Mouse (Mus musculus) stomach, embryonic 16.5 days (tissue): ENCODE measurements at regions not wholly inside any gene's neighbourhood (a gene's known extent, or its start where the extent isn't known, plus 50 kb on each side); places are given as distances from the start of the nearest gene placed in this dataset.

Experiments
- ATAC-seq: fragments of 200-750 bp; cut with Nextera tagmentation; 2 replicates; pipeline ENCODE4 v1.8.0; 2017; ENCODE audit warnings: moderate number of reproducible peaks, moderate TSS enrichment; ENCODE audit not compliant: insufficient read depth, low FRiP score
- H3K27ac ChIP-seq: fragments of 300-500 bp; sonication (generic); 2 replicates; pipeline ENCODE4 v1.5.1; 2014; ENCODE audit warnings: low read length
- H3K27me3 ChIP-seq: fragments of 300-500 bp; sonication (generic); 2 replicates; pipeline ENCODE4 v1.6.1; 2014; ENCODE audit warnings: low read length, control low read depth, mixed read lengths; ENCODE audit not compliant: control insufficient read depth, insufficient read depth
- H3K36me3 ChIP-seq: fragments of 300-500 bp; sonication (generic); 2 replicates; pipeline ENCODE4 v1.6.1; 2014; ENCODE audit warnings: low read length; ENCODE audit not compliant: control insufficient read depth, insufficient read depth
- H3K4me1 ChIP-seq: fragments of 300-500 bp; sonication (generic); 2 replicates; pipeline ENCODE4 v1.6.1; 2014; ENCODE audit warnings: low read length, control low read depth, mixed read lengths; ENCODE audit not compliant: control insufficient read depth, insufficient read depth
- H3K4me2 ChIP-seq: fragments of 300-500 bp; sonication (generic); 2 replicates; pipeline ENCODE4 v1.6.1; 2014; ENCODE audit warnings: low read depth, low read length, mixed read lengths
- H3K4me3 ChIP-seq: fragments of 300-500 bp; sonication (generic); replicated peaks from 2 replicates; pipeline ENCODE4 v1.5.1; 2014; ENCODE audit warnings: mild to moderate bottlenecking, low read length
- H3K9ac ChIP-seq: fragments of 300-500 bp; sonication (generic); 2 replicates; pipeline ENCODE4 v1.6.1; 2014; ENCODE audit warnings: low read length
- H3K9me3 ChIP-seq: fragments of 300-500 bp; sonication (generic); replicated peaks from 2 replicates; pipeline ENCODE4 v1.6.1; 2016; ENCODE audit warnings: low read length, control low read depth; ENCODE audit not compliant: control insufficient read depth
- WGBS: fragments of 180-500 bp; shearing (Covaris S2); extraction: QIAGEN DNeasy Blood & Tissue Kit; methylation state at CpG from one replicate; pipeline ENCODE4 v1.1.7; 2014; 5-methylcytosine and 5-hydroxymethylcytosine counted together

DNA sequence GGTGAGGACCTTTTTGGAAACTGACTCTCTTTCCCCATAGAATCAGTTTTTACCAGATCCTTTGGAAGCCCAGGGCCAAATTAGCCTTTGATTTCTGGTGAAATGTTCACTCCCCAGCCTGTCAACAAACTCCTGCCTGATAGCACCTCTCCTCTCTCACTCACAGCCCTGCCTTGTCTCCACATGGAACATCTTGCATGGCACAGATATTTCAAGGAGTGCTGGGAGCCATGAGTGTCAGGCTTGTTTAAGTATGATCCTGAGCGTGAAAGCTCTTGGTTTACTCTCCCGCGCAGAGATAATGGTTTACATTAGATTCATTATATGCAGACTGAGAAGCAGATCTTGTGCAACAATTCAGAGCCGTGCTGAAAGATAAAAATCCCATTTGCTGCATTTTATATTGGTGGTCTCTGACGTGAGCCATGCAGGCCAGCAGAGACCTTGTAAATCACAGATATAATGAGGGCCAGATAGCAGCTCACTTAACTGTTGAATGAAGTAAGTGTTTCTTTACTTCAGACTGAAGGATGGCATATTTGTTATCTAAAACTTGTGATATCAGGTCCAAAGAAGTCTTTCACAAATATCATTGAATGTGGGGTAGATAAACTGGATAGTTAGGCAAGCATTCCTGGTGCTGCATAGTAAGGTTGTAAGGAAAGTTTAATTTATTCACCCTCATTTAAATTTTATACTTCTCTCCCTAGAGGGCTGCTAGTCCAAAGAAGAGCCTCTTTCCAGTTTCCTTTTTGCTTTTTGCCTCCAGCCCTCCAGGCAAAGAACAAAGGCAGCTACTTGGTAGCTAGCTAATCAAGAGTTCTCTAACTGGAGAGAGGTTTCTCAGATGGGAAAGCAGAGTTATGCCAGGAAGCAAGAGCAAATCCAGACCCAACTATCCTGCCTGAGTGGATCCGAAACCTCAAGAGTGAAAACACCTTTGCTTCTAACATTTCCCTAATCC is 81.8 kb downstream of the Tbx18 start:
- Histone ChIP-seq H3K9me3 (no peaks in the 10 kb centered on the region), H3K36me3 (no peaks in the 10 kb centered on the region), H3K27me3 (no peaks in the 10 kb centered on the region), H3K27ac (no peak overlapping the region), H3K9ac (no peak overlapping the region), H3K4me3 (no peak overlapping the region), H3K4me1 (0 out of 2 replicates have a peak, but pooled peaks cover 2% of the 10 kb centered on the region), H3K4me2 (no peak overlapping the region)
- no peak for ATAC-seq
- WGBS: 32% methylated on average over 6 of the region's 6 CpGs

DNA sequence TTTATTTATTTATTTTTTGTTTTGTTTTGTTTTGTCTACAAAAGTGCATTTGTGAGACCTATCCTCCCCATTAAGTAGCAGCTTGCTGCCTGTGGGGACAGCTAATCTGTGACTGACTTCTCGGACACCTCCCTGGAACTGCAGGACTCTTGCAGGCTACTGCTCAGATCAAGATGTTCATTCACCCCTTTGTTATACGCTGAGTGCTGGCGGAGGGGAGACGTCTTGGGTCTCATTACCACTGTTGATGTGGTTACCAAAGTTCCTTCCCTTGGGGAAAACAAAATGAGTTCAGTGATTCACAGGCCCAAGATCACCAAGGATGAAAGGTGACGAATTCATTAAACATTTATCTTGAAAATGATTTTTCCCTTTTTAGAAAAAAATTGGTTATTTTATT is 82.7 kb downstream of the Tbx18 start:
- no peak overlapping the region for H3K27ac ChIP-seq
- H3K27me3 ChIP-seq: no peaks in the 10 kb centered on the region
- WGBS: 69% methylated on average over 5 of the region's 5 CpGs
- H3K4me2 ChIP-seq: no peak overlapping the region
- no peak overlapping the region for H3K9ac ChIP-seq
- no peak overlapping the region for H3K4me3 ChIP-seq
- no peaks in the 10 kb centered on the region for H3K9me3 ChIP-seq
- no peak for ATAC-seq
- no peaks in the 10 kb centered on the region for H3K36me3 ChIP-seq
- 0 out of 2 replicates have a peak, but pooled peaks cover 2% of the 10 kb centered on the region for H3K4me1 ChIP-seq

DNA sequence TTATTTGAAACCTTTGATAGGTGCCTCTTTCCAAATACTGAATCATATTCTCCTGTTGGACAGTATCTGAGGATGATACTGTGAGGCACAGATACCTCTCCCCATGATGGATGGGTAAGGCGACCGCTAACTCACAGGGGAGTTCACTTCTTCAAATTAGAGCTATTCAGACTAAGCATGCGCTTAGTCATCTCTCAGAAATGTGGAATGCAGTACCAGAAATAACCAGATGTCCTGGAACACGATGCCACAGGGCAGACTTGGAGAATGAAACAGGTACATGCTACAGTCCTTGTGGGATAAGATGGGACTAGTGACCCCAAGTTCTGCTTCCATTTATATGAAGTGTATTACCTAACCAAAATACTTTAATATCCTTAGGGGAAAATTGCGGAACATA is 86.0 kb downstream of the Tbx18 start:
- 0 out of 2 replicates have a peak, but pooled peaks cover 2% of the 10 kb centered on the region for H3K4me1 ChIP-seq
- H3K36me3 ChIP-seq: no peaks in the 10 kb centered on the region
- no peak overlapping the region for H3K4me2 ChIP-seq
- H3K4me3 ChIP-seq: no peak overlapping the region
- no peak overlapping the region for H3K27ac ChIP-seq
- no peaks in the 10 kb centered on the region for H3K27me3 ChIP-seq
- no peaks in the 10 kb centered on the region for H3K9me3 ChIP-seq
- H3K9ac ChIP-seq: no peak overlapping the region
- WGBS: 78% methylated on average over 5 of the region's 5 CpGs
- ATAC-seq: no peak

DNA sequence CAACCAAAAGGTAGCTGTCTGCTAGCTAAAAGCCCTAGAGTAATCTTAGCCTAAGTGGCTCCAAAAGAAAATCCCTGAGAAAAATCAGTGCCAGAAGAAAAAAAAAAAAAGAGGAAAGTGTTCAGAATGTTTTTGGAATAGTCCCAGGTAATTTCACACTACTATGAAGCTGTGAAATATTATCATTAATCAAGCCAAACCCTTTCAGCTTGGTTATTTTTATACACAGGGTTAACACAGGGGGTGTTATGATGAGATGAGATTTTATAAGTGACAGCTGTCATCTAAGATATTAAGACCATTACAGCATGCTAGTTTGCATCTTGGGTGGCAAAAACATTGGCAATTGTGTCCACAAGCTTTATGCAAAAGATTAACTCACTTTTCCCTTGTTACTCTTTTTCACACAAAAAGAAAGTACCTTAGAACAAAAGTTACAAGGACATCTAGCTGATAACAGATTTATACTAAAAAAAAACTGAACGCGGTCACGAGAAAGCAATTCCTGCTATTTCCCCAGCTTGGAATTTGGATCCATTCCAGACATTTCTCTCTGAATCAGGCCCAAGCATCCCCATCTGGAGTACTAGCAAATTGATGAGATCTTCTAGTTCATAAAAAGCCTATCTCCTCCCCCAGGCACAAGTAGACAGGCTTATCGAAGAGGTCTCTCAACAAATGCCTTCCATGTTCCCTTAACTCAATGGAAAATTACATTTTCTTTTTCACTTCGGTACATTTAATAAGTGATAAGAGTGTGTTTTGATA is 97.0 kb downstream of the Tbx18 start:
- no peak overlapping the region for H3K9ac ChIP-seq
- no peaks in the 10 kb centered on the region for H3K9me3 ChIP-seq
- no peak overlapping the region for H3K27ac ChIP-seq
- H3K4me2 ChIP-seq: no peak overlapping the region
- 49% methylated on average over 5 of the region's 5 CpGs for WGBS
- H3K4me1 ChIP-seq: no peaks in the 10 kb centered on the region
- ATAC-seq: no peak
- no peaks in the 10 kb centered on the region for H3K36me3 ChIP-seq
- no peaks in the 10 kb centered on the region for H3K27me3 ChIP-seq
- no peak overlapping the region for H3K4me3 ChIP-seq

DNA sequence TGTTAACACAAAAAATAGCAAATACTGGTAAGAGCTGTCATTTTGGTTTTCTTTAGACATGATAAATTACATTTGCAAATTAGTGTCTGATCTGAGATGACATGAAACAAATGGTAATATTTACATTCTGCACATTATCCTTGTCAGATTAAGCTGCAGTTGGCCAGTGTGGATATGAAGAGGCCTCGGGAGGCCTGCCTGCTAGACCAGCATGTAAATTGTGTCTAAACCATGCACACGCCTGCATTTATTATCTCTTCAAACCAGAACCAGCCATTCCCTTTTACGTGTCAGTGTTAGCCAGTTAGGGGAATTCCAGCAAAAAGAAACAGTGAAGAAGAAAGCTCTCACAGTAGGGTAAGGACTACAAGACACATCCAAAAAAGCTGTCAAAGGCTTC is 104.6 kb downstream of the Tbx18 start:
- Histone ChIP-seq H3K4me1 (no peaks in the 10 kb centered on the region), H3K9me3 (no peaks in the 10 kb centered on the region), H3K27ac (no peak overlapping the region), H3K4me2 (no peak overlapping the region), H3K36me3 (no peaks in the 10 kb centered on the region), H3K9ac (no peak overlapping the region), H3K4me3 (no peak overlapping the region), H3K27me3 (no peaks in the 10 kb centered on the region)
- WGBS: 28% methylated on average over 3 of the region's 3 CpGs
- ATAC-seq: peak; percentile 66; the same call in 1 of the 2 replicates

DNA sequence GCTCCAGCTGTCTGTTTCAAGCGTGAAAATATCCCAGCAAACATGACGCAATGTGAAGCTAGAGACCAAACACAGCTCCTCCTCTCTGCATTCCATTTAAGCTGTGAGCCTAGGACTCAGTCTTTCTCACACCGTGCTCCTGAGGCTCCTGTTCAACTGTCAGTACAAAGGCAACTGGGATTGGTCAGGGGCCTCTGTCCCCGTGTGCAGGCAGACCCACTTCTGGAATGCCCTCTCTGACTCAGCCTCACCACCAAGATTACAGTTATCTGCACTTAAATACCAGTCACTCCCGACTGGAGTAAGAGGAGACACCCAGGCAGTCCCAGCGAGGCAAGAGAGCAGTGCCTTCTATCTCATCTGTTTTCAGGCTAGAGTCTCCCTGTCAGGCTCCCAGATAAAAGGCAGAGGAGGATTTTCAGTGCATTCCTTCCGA is 112.8 kb downstream of the Tbx18 start:
- Histone ChIP-seq H3K4me1 (peaks cover 3% of the 10 kb centered on the region; the same call in 1 of the 2 replicates), H3K27ac (no peak overlapping the region), H3K9me3 (no peaks in the 10 kb centered on the region), H3K4me2 (peak overlapping the region; percentile 2; the same call in 1 of the 2 replicates), H3K4me3 (no peak overlapping the region), H3K27me3 (no peaks in the 10 kb centered on the region), H3K9ac (no peak overlapping the region), H3K36me3 (no peaks in the 10 kb centered on the region)
- WGBS: 19% methylated on average over 7 of the region's 7 CpGs
- peak; percentile 44; the same call in 1 of the 2 replicates for ATAC-seq

DNA sequence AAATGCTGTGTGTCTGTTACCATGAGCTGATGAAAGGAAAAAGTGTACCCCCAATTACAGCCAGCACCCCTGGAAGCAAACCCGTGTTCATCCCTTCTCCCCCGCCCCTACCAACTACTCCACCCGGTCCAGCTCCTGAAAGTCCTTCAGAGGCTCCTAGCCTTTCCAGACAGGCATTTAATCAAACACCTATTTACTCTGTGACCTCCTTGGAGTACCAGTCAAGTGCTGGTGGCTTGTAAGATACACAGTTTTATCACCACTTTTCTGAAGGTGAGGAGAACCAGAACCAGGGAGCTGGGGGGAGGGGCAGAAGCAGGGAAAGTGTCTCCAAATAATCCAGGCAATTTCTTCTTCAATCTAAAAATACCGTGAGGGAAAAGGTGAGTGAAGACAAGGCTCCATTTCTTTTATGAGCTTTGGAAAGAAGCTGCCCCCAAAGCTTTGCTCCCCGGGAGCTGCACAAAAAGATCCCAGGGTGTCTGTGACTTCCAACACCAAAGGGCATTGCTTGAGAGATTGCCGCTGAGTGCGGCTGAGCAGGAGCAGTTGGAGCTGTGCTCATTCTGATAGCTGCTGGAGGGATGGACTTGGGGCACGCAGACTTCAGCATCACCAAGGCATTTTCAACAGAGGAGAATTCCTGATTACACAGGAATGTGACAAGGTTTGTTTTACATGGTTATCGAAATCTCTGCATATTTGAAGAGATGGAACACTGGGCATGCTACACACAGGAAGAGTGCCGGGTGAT is 123.0 kb downstream of the Tbx18 start:
- Histone ChIP-seq H3K9me3 (no peaks in the 10 kb centered on the region), H3K4me3 (no peak overlapping the region), H3K4me1 (no peaks in the 10 kb centered on the region), H3K9ac (no peak overlapping the region), H3K4me2 (no peak overlapping the region), H3K27me3 (no peaks in the 10 kb centered on the region), H3K27ac (no peak overlapping the region), H3K36me3 (no peaks in the 10 kb centered on the region)
- no peak for ATAC-seq
- 40% methylated on average over 10 of the region's 10 CpGs for WGBS

DNA sequence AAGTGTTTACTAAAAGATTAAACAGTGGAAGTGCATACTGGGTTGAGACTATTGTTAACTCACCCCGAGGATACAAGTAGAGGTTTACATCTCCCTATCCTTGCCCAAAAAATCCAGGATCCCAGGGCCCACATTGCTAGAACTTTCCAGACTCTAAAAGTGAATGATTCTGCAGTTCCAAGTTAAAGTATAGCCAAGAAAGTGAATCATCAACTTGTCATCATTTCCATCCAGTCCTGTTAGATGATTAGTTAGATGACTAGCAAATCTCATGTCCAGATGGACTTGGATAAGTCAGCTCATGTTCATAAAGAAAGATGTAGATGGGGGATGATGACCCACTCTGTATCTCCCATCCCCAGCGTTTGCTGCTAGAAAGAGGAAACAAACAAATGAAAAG is 155.5 kb downstream of the Tbx18 start:
- Histone ChIP-seq H3K27ac (no peak overlapping the region), H3K9me3 (no peaks in the 10 kb centered on the region), H3K36me3 (no peaks in the 10 kb centered on the region), H3K9ac (no peak overlapping the region), H3K4me3 (no peak overlapping the region), H3K4me1 (no peaks in the 10 kb centered on the region), H3K4me2 (no peak overlapping the region), H3K27me3 (no peaks in the 10 kb centered on the region)
- 41% methylated on average over 2 of the region's 2 CpGs for WGBS
- no peak for ATAC-seq
